Mouse (Mus musculus): ENCODE results near the gene Fgfrl1. TPM values are rescaled to one million over a fixed set of nuclear protein-coding genes. Genes with fewer than 3 reads are reported as not detected.

Gene Fgfrl1
- polyA plus RNA-seq, 1 experiment, result 8.2 TPM

- peak overlapping the region; percentile 46 for H3K4me3 ChIP-seq (replicated peaks; ENCODE audit: control insufficient read depth, low read depth, low read length)
- WGBS, result 61% methylated on average over 9 of the region's 9 CpGs
- no peak for TF ChIP-seq POLR2A (IDR thresholded peaks at IDR 0.05; ENCODE audit: borderline replicate concordance, control insufficient read depth, low read depth, low read length)
- TF ChIP-seq CTCF (IDR thresholded peaks at IDR 0.05; ENCODE audit: control insufficient read depth, insufficient read depth, low read length), result no peak
Observed at GRCm38 (mm10) chr5:108669986-108670385, 22.2 kb upstream of the Fgfrl1 start.

GRCm38 (mm10) chr5:108670785-108671184 is 21.4 kb upstream of the Fgfrl1 start:
- Histone ChIP-seq H3K4me3 (replicated peaks; ENCODE audit: control insufficient read depth, low read depth, low read length) (no peak overlapping the region), H3K4me1 (ENCODE audit: control insufficient read depth, insufficient read depth, low read length) (peaks cover 2% of the 10 kb centered on the region), H3K27ac (ENCODE audit: control insufficient read depth, insufficient read depth, low read depth, low read length, poor library complexity) (no peak overlapping the region)
- TF ChIP-seq POLR2A (IDR thresholded peaks at IDR 0.05; ENCODE audit: borderline replicate concordance, control insufficient read depth, low read depth, low read length) (no peak), CTCF (IDR thresholded peaks at IDR 0.05; ENCODE audit: control insufficient read depth, insufficient read depth, low read length) (peak; percentile 68)

More at GRCm38 (mm10) chr5:108669986-108670385, 22.2 kb upstream of the Fgfrl1 start:
- Histone ChIP-seq H3K4me1 (ENCODE audit: control insufficient read depth, insufficient read depth, low read length) (peaks cover 2% of the 10 kb centered on the region), H3K27ac (ENCODE audit: control insufficient read depth, insufficient read depth, low read depth, low read length, poor library complexity) (no peak overlapping the region)

- H3K4me1 ChIP-seq (ENCODE audit: control insufficient read depth, insufficient read depth, low read length), result peaks cover 3% of the 10 kb centered on the region
- no peak overlapping the region; the same call in 1 of the 2 replicates for H3K27ac ChIP-seq (ENCODE audit: control insufficient read depth, insufficient read depth, low read depth, low read length, poor library complexity)
Observed at GRCm38 (mm10) chr5:108671757-108672156, 20.4 kb upstream of the Fgfrl1 start.

GRCm38 (mm10) chr5:108674624-108675023 is 17.6 kb upstream of the Fgfrl1 start:
- WGBS, result 75% methylated on average over 2 of the region's 2 CpGs
- TF ChIP-seq CTCF (IDR thresholded peaks at IDR 0.05; ENCODE audit: control insufficient read depth, insufficient read depth, low read length), result no peak
- TF ChIP-seq POLR2A (IDR thresholded peaks at IDR 0.05; ENCODE audit: borderline replicate concordance, control insufficient read depth, low read depth, low read length), result no peak
- Histone ChIP-seq H3K4me1 (ENCODE audit: control insufficient read depth, insufficient read depth, low read length) (peaks cover 3% of the 10 kb centered on the region), H3K27ac (ENCODE audit: control insufficient read depth, insufficient read depth, low read depth, low read length, poor library complexity) (no peak overlapping the region; the same call in 1 of the 2 replicates), H3K4me3 (replicated peaks; ENCODE audit: control insufficient read depth, low read depth, low read length) (no peak overlapping the region)

More at GRCm38 (mm10) chr5:108671757-108672156, 20.4 kb upstream of the Fgfrl1 start:
- WGBS, result 92% methylated on average over 12 of the region's 12 CpGs
- no peak overlapping the region for H3K4me3 ChIP-seq (replicated peaks; ENCODE audit: control insufficient read depth, low read depth, low read length)
- TF ChIP-seq CTCF (IDR thresholded peaks at IDR 0.05; ENCODE audit: control insufficient read depth, insufficient read depth, low read length) (no peak), POLR2A (IDR thresholded peaks at IDR 0.05; ENCODE audit: borderline replicate concordance, control insufficient read depth, low read depth, low read length) (no peak)

GRCm38 (mm10) chr5:108675251-108675816 is 16.8 kb upstream of the Fgfrl1 start, which contains the start of gene Slc26a1:
Gene Slc26a1, minus strand, starts transcription at chr5:108675569.
- H3K4me1 ChIP-seq (ENCODE audit: control insufficient read depth, insufficient read depth, low read length), result peaks cover 1% of the 10 kb centered on the region
- peak within 1 kb of the TSS; percentile 49 for H3K27ac ChIP-seq (ENCODE audit: control insufficient read depth, insufficient read depth, low read depth, low read length, poor library complexity)
- no peak within 1 kb of the TSS for H3K4me3 ChIP-seq (replicated peaks; ENCODE audit: control insufficient read depth, low read depth, low read length)
- WGBS, result 68% methylated on average over 9 of the region's 9 CpGs
- TF ChIP-seq POLR2A (IDR thresholded peaks at IDR 0.05; ENCODE audit: borderline replicate concordance, control insufficient read depth, low read depth, low read length) (no peak), CTCF (IDR thresholded peaks at IDR 0.05; ENCODE audit: control insufficient read depth, insufficient read depth, low read length) (no peak)

- Histone ChIP-seq H3K4me3 (replicated peaks; ENCODE audit: control insufficient read depth, low read depth, low read length) (no peak overlapping the region), H3K4me1 (ENCODE audit: control insufficient read depth, insufficient read depth, low read length) (peaks cover 1% of the 10 kb centered on the region), H3K27ac (ENCODE audit: control insufficient read depth, insufficient read depth, low read depth, low read length, poor library complexity) (peak overlapping the region; percentile 49)
- no peak for TF ChIP-seq CTCF (IDR thresholded peaks at IDR 0.05; ENCODE audit: control insufficient read depth, insufficient read depth, low read length)
- no peak; the same call in 1 of the 2 replicates for TF ChIP-seq POLR2A (IDR thresholded peaks at IDR 0.05; ENCODE audit: borderline replicate concordance, control insufficient read depth, low read depth, low read length)
- 50% methylated on average over 5 of the region's 5 CpGs for WGBS
Observed at GRCm38 (mm10) chr5:108676772-108677498, 15.2 kb upstream of the Fgfrl1 start.

- TF ChIP-seq POLR2A (IDR thresholded peaks at IDR 0.05; ENCODE audit: borderline replicate concordance, control insufficient read depth, low read depth, low read length) (no peak), CTCF (IDR thresholded peaks at IDR 0.05; ENCODE audit: control insufficient read depth, insufficient read depth, low read length) (no peak)
- Histone ChIP-seq H3K4me1 (ENCODE audit: control insufficient read depth, insufficient read depth, low read length) (peaks cover 1% of the 10 kb centered on the region), H3K4me3 (replicated peaks; ENCODE audit: control insufficient read depth, low read depth, low read length) (no peak overlapping the region), H3K27ac (ENCODE audit: control insufficient read depth, insufficient read depth, low read depth, low read length, poor library complexity) (peak overlapping the region; percentile 37; the same call in 1 of the 2 replicates)
- 59% methylated on average over 25 of the region's 25 CpGs for WGBS
Observed at GRCm38 (mm10) chr5:108677605-108678295, 14.4 kb upstream of the Fgfrl1 start.

GRCm38 (mm10) chr5:108678296-108678854 is 13.8 kb upstream of the Fgfrl1 start:
- WGBS, result 85% methylated on average over 6 of the region's 6 CpGs
- Histone ChIP-seq H3K4me3 (replicated peaks; ENCODE audit: control insufficient read depth, low read depth, low read length) (no peak overlapping the region), H3K4me1 (ENCODE audit: control insufficient read depth, insufficient read depth, low read length) (peaks cover 1% of the 10 kb centered on the region), H3K27ac (ENCODE audit: control insufficient read depth, insufficient read depth, low read depth, low read length, poor library complexity) (no peak overlapping the region)
- TF ChIP-seq POLR2A (IDR thresholded peaks at IDR 0.05; ENCODE audit: borderline replicate concordance, control insufficient read depth, low read depth, low read length) (no peak), CTCF (IDR thresholded peaks at IDR 0.05; ENCODE audit: control insufficient read depth, insufficient read depth, low read length) (no peak)

Data from bone marrow, adult 2 months (tissue).